Mouse (Mus musculus) heart, postnatal 0 days (tissue): ENCODE data around the gene Ugt1a2.

Source experiments
- CTCF ChIP-seq: IDR thresholded peaks from 2 replicates; pipeline ENCODE4 v1.5.1; 2016; ENCODE audit warnings: antibody characterized with exemption, control low read depth, low read depth
- EP300 ChIP-seq: IDR thresholded peaks from 2 replicates; pipeline ENCODE4 v1.6.1; 2016; ENCODE audit warnings: antibody characterized with exemption, low read depth

GRCm38 (mm10) chr1:88249596-88249995 lies 49.2 kb downstream of the Ugt1a2 start:
- TF ChIP-seq EP300 (no peak), CTCF (no peak)
